Mouse (Mus musculus) myocyte (in vitro differentiated cells): ENCODE data around the gene Zan.

Experiments
- MYOG ChIP-seq, 3 experiments: IDR thresholded peaks; one replicate each; pipeline ENCODE4 v1.6.1; 2011; ENCODE audit warnings: control low read depth in 2 of 3, low read depth in 2 of 3, mild to moderate bottlenecking in 2 of 3; ENCODE audit not compliant: insufficient read length in 2 of 3, control insufficient read depth in 1 of 3, insufficient read depth in 1 of 3
- POLR2A ChIP-seq: IDR thresholded peaks from one replicate; pipeline ENCODE4 v1.6.1; 2011; ENCODE audit warnings: low read depth, mild to moderate bottlenecking, control low read depth, moderate library complexity; ENCODE audit not compliant: insufficient read length

GRCm38 (mm10) chr5:137404081-137404480, 72.8 kb downstream of the Zan start:
- TF ChIP-seq MYOG (IDR thresholded peaks at IDR 0.05; ENCODE audit: control insufficient read depth in 1 of 3, insufficient read depth in 1 of 3, insufficient read length in 2 of 3, low read depth in 2 of 3): no peak
- no peak for TF ChIP-seq POLR2A
